Comparison of ENCODE assay signal across 16 mouse cellular contexts in genomic region chr12:40315146-40315545, GRCm38 (mm10).
"Had no signal": no experiment of that assay in that cellular context is flagged by ENCODE, and none has a peak within 500 bp of the region (broad histone marks: within the 10 kb centered on the region; RNA-seq: fewer than 3 reads in every experiment).

No protein-coding gene starts in this region.

- DNase-seq: retina, postnatal 1 day; right cerebral cortex, adult 18-20 months; right cerebral cortex, postnatal 14 days; right cerebral cortex, postnatal 25 days; right cerebral cortex, postnatal 4 days; spleen, adult 18-20 months; thymus, adult 18-20 months; thymus, adult 2 months; thymus, postnatal 14 days; thymus, postnatal 25 days; thymus, postnatal 36 days; thymus, postnatal 4 days had no signal

- H3K27me3 ChIP-seq: neural tube, embryonic 13.5 days; neural tube, embryonic 15.5 days; stomach, embryonic 15.5 days had no signal

- H3K9ac ChIP-seq: neural tube, embryonic 13.5 days; neural tube, embryonic 15.5 days; stomach, embryonic 15.5 days had no signal

- H3K9me3 ChIP-seq: neural tube, embryonic 13.5 days; neural tube, embryonic 15.5 days; stomach, embryonic 15.5 days had no signal

- H3K27ac ChIP-seq: neural tube, embryonic 13.5 days; neural tube, embryonic 15.5 days; stomach, embryonic 15.5 days; stomach, postnatal 0 days had no signal

- H3K4me2 ChIP-seq: neural tube, embryonic 13.5 days; neural tube, embryonic 15.5 days; stomach, embryonic 15.5 days had no signal

- H3K4me1 ChIP-seq: neural tube, embryonic 13.5 days; neural tube, embryonic 15.5 days; stomach, embryonic 15.5 days had no signal

- H3K4me3 ChIP-seq: neural tube, embryonic 13.5 days; neural tube, embryonic 15.5 days; stomach, embryonic 15.5 days had no signal

- H3K36me3 ChIP-seq: stomach, embryonic 15.5 days had no signal
